ENCODE assay signal across 22 mouse cellular contexts in genomic region chrX:159171579-159171978, GRCm38 (mm10). TPM values are rescaled to one million over a fixed set of nuclear protein-coding genes. Genes with fewer than 3 reads are reported as not detected.
A peak's percentile ranks its signal among the peaks of the same experiment; 100 is the strongest.
DNase-seq lines count a peak whose midpoint lies in the region; ATAC-seq and TF ChIP-seq lines count a peak whose summit lies in the region.
"Had no signal": no experiment of that assay in that cellular context is flagged by ENCODE, and none has a peak within 500 bp of the region (broad histone marks: within the 10 kb centered on the region; RNA-seq: fewer than 3 reads in every experiment).

No protein-coding gene starts in this region.

- no peaks in the 10 kb centered on the region for H3K27me3 ChIP-seq in forebrain, embryonic 14.5 days (replicated peaks; ENCODE audit: control insufficient read depth, insufficient read depth, low read length)
- H3K27me3 ChIP-seq in forebrain, postnatal 0 days (ENCODE audit: insufficient read depth, low read length), result no peaks in the 10 kb centered on the region
- H3K27me3 ChIP-seq: heart, embryonic 13.5 days had no signal

- peak; percentile 6 for DNase-seq in forebrain, embryonic 14.5 days (ENCODE audit: low spot score)
- no peak for DNase-seq in forebrain, postnatal 0 days
- peak; percentile 0 for DNase-seq in lung, postnatal 25 days (ENCODE audit: low spot score)
- no peak for DNase-seq in lung, adult 18-20 months
- peak; percentile 36 for DNase-seq in brain, embryonic 14.5 days (ENCODE audit: low read depth)
- no peak for DNase-seq in gastrocnemius, adult 8-10 months (ENCODE audit: low spot score in 2 of 2)
- DNase-seq: adrenal gland, postnatal 14 days; cerebellum, adult 18-20 months; cerebellum, adult 9-10 months; gastrocnemius, postnatal 10 days; gastrocnemius, postnatal 36 days; heart, adult 2 months; heart, postnatal 14 days; heart, postnatal 4 days had no signal

- no peak for ATAC-seq in forebrain, embryonic 14.5 days
- no peak; the same call in 1 of the 2 replicates for ATAC-seq in forebrain, postnatal 0 days
- ATAC-seq: activated CD4-positive, CD25-positive, alpha-beta regulatory T cell, adult 4 months; hindbrain, postnatal 0 days; inflammation-experienced regulatory T-cells, adult 6 months; intestine, embryonic 16.5 days had no signal

- H3K27ac ChIP-seq in forebrain, embryonic 14.5 days (ENCODE audit: low read depth, low read length), result no peak overlapping the region
- no peak overlapping the region for H3K27ac ChIP-seq in forebrain, postnatal 0 days (ENCODE audit: low read depth, low read length)
- H3K27ac ChIP-seq: forebrain, embryonic 12.5 days; heart, adult 2 months; heart, embryonic 10.5 days; heart, embryonic 13.5 days; hindbrain, embryonic 14.5 days; hindbrain, postnatal 0 days had no signal

- WGBS in forebrain, embryonic 14.5 days, result 51% methylated on average over 2 of the region's 2 CpGs
- WGBS in forebrain, postnatal 0 days, result 53% methylated on average over 2 of the region's 2 CpGs

- H3K9ac ChIP-seq in forebrain, embryonic 14.5 days (ENCODE audit: low read length), result no peak overlapping the region
- no peak overlapping the region for H3K9ac ChIP-seq in forebrain, postnatal 0 days
- H3K9ac ChIP-seq: forebrain, embryonic 12.5 days; heart, embryonic 13.5 days; hindbrain, embryonic 14.5 days had no signal

- TF ChIP-seq POLR2A in brain, embryonic 14.5 days (IDR thresholded peaks at IDR 0.05; ENCODE audit: borderline replicate concordance, extremely low read depth, insufficient read depth, insufficient read length, poor library complexity, severe bottlenecking), result no peak

- no peak overlapping the region for H3K4me3 ChIP-seq in forebrain, embryonic 14.5 days (ENCODE audit: low read depth, low read length)
- H3K4me3 ChIP-seq in forebrain, postnatal 0 days (ENCODE audit: low read depth, low read length), result no peak overlapping the region
- H3K4me3 ChIP-seq: forebrain, embryonic 12.5 days; heart, adult 2 months; heart, embryonic 10.5 days; heart, embryonic 13.5 days had no signal

- no peak overlapping the region for H3K4me2 ChIP-seq in forebrain, embryonic 14.5 days (ENCODE audit: low read length)
- H3K4me2 ChIP-seq in forebrain, postnatal 0 days (ENCODE audit: low read depth), result no peak overlapping the region
- H3K4me2 ChIP-seq: forebrain, embryonic 12.5 days; heart, embryonic 13.5 days; hindbrain, embryonic 14.5 days had no signal

- no peaks in the 10 kb centered on the region for H3K36me3 ChIP-seq in forebrain, embryonic 14.5 days (ENCODE audit: control insufficient read depth, insufficient read depth, low read length)
- H3K36me3 ChIP-seq in forebrain, postnatal 0 days (ENCODE audit: insufficient read depth), result no peaks in the 10 kb centered on the region
- H3K36me3 ChIP-seq: forebrain, embryonic 12.5 days; heart, embryonic 10.5 days; heart, embryonic 13.5 days had no signal

- H3K4me1 ChIP-seq in forebrain, embryonic 14.5 days (ENCODE audit: control insufficient read depth, insufficient read depth, low read length), result no peaks in the 10 kb centered on the region
- no peaks in the 10 kb centered on the region for H3K4me1 ChIP-seq in forebrain, postnatal 0 days (ENCODE audit: insufficient read depth)
- H3K4me1 ChIP-seq: forebrain, embryonic 12.5 days; heart, embryonic 10.5 days had no signal

- H3K9me3 ChIP-seq in forebrain, embryonic 14.5 days (replicated peaks; ENCODE audit: control insufficient read depth, low read length), result no peaks in the 10 kb centered on the region
- H3K9me3 ChIP-seq in forebrain, postnatal 0 days (ENCODE audit: low read length), result no peaks in the 10 kb centered on the region
- H3K9me3 ChIP-seq: forebrain, embryonic 12.5 days; heart, embryonic 10.5 days; heart, embryonic 13.5 days had no signal

- no peak for TF ChIP-seq CTCF in forebrain, postnatal 0 days (IDR thresholded peaks at IDR 0.05; ENCODE audit: low read depth)
- no peak for TF ChIP-seq CTCF in brain, embryonic 14.5 days (IDR thresholded peaks at IDR 0.05; ENCODE audit: borderline replicate concordance, extremely low read depth, insufficient read depth, insufficient read length)

RNA-seq across cellular contexts. Expression of gene Rps6ka3, which starts 38.5 kb away (rescaled TPM):
- polyA plus RNA-seq in forebrain, embryonic 14.5 days (2014; fragmentation: Nextera tagmentation; extraction: Ambion mirVana), result 4.3 TPM in 2 replicates
- total RNA-seq in forebrain, postnatal 0 days (2014; rRNA removed), result 17.6 and 21.1 TPM in 2 replicates
- polyA plus RNA-seq in forebrain, postnatal 0 days (2015; fragmentation: Nextera tagmentation; extraction: Ambion mirVana), result 2.3 and 2.8 TPM in 2 replicates
- 19.9 and 24.4 TPM in 2 replicates for polyA plus RNA-seq in brain, embryonic 14.5 days (2012; rRNA removed)
- total RNA-seq in gastrocnemius, adult 8-10 months (2022), result 10 to 100 TPM; 43.2 to 61.1 (median 49.8) TPM

Comparison
In these comparisons a context has a peak if more than half of its experiments do, and no peak if none do; other contexts are left out.
1. DNase-seq: peak in forebrain, embryonic 14.5 days (single experiment), lung, postnatal 25 days (single experiment) and brain, embryonic 14.5 days (single experiment); none in forebrain, postnatal 0 days (single experiment), lung, adult 18-20 months (0 of 2) and gastrocnemius, adult 8-10 months (0 of 2).